Mouse (Mus musculus): ENCODE data around the gene Crebrf. TPM values are rescaled to one million over a fixed set of nuclear protein-coding genes. Genes with fewer than 3 reads are reported as not detected.
A peak's percentile ranks its signal among the peaks of the same experiment; 100 is the strongest.

Crebrf gene
- polyA plus RNA-seq (2012): 1.6 and 1.7 TPM in 2 replicates

DNA sequence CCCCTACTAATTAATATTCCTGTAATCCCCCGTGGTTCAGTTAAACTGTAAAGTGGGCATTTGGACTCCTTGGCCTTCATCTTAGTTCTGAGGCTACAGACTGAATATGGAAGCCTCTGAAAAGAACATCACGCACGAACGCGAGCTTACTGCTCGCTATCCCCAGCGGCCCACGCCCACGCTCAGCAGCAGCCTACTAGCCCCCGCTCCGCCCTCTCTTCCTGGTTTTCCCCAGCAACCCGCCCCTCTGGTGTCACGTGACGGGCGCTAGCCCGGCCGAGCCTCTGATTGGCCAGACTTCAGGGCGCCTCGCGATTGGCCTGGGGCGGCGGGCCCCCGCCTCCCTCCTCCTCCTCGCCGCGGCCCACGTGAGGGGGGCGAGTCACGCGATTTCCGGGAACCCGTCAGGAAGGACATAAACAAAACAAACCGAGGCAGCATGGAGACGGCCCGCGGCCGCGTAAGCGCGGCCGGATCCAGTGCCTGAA lies at the start of gene Crebrf:
TSS of gene Crebrf (plus strand) at position 380 of the 488 bp plus-strand sequence.
- no peak for TF ChIP-seq GATA1 (IDR thresholded peaks at IDR 0.05; ENCODE audit: low read length)

DNA sequence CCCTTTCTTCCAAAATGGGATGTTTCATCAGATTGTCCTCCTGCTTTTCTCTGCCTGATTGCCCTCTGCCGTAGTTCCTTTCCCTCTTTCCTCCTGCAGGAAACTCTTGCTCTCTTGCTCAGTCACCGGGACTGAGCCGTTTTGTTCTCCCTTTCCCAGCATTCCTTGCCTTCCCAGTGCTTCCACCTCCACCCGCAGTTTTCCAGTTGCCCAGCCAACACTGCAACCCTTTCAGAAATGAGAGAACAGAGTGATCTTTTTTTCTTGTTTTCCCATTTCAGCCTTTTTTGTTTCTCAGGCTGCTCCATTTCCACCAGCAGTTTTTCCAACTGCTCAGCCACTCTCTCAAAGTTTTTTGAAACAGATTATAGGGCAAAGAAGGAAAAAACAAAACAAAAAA lies 44.2 kb upstream of the Crebrf start:
- TF ChIP-seq GATA1 (IDR thresholded peaks at IDR 0.05; ENCODE audit: low read length): no peak

DNA sequence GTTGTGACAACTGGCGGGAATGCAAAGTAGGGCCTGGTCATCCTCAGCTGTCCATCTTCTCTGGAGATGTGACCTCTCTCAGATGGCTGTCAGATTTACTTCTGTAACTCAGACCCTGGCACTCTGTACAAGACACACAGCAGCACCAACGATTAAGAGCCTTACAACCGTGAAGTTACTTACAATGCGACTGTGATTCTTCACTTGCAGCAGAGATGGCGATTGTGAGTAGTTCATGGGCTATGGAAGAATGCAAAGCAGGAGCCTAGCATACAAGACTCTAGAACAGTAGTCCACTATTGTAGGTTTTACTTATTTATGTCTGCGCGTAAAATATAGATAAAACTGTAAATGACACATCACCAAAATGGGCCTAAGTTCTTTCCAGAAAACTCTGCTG lies 39.6 kb upstream of the Crebrf start:
- TF ChIP-seq GATA1 (IDR thresholded peaks at IDR 0.05; ENCODE audit: low read length): no peak

DNA sequence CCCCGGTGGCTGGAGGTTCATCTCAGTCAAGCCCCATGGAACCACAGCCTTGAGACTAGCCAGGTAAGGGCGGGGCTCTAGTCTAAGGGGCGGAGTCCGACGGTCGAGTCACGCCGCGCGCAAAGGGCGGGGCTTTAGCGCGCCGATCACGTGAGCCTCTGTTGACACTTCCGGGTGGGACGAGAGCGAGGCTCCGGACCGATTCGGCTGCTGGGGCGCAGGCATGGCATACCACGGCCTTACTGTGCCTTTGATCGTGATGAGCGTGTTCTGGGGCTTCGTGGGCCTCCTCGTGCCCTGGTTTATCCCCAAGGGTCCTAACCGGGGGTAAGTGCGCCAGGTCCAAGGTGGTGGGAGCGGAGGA lies 39.2 kb upstream of the Crebrf start:
- TF ChIP-seq GATA1 (IDR thresholded peaks at IDR 0.05; ENCODE audit: low read length): no peak

DNA sequence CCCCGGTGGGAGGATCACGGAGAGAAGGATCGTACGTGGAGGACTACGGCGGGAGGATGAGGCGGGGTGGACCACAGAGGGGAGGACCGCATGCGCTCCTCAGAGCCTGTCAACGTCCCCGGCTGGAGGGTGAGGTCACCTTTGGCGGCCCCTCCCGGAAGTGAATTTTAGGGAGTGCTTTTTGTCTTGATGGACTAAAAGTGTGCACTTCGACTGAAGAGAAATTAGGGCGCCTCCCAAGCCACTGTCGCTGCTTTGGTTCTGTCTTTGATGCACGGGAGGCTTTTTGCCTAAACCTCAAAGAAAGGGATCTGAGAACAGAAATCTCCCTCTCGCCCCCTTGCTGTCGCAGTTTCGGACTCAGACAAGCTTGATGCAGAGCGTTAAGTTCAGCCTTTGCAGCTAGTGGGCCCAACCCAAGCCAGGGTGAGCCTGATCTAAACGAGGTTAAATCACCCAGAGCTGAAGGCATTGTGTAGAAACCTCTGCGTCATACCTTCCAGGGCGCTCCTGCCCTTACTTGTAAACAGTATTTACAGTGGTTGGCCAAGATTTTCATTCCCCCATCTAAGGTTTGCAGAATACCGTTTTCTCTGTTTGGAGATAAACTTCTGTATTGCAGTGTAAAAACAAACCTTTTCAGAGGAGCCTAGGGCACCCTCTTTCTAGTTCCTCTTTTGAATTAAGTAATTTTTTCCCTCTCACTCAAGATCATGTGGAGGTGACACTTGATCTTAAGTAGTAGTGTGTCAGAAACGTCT lies 38.7 kb upstream of the Crebrf start:
- TF ChIP-seq GATA1 (IDR thresholded peaks at IDR 0.05; ENCODE audit: low read length): no peak

DNA sequence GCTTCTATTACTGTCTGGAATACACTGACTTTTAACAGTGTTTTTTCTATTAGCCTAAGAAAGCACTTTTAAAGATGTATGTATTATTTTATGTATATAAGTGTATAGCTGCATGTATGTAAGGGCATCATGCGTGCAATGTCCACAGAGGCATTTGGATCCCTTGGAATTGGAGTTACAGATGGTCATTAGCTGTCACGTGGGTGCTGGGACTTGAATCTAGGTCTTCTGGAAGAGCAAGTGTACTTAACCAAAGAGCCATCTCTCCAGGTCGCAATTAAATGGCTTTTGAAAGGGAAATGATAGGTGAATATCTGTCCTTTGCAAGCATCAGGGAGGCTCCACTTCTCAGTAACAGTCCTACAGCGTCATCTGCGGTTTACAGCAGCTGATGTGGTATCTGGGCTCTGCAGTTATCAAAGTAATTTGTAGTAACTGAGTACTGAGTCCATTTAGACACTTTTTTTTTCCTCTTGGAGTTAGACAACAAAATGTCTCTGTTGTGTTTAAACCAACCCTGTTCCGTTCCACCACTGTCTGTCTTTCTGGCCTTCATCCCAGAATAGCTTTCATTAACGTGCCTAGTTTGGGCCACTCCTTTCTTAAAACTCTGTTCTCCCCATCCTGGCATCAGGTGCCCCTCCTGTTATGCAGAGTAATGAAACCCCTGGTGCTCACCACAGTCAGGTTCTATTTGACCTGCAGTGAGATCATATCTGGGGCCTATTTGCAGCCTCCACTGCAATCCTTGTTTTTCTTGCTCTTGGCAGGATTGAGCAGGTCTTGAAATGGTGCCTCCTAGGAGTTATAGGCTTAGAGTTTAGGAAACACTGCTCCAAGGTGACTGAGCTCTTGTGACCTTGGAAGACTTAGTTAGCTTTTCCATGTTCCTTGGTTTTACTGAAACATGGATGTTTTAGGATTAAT lies 37.5 kb upstream of the Crebrf start:
- peak; percentile 86 for TF ChIP-seq GATA1 (IDR thresholded peaks at IDR 0.05; ENCODE audit: low read length)

DNA sequence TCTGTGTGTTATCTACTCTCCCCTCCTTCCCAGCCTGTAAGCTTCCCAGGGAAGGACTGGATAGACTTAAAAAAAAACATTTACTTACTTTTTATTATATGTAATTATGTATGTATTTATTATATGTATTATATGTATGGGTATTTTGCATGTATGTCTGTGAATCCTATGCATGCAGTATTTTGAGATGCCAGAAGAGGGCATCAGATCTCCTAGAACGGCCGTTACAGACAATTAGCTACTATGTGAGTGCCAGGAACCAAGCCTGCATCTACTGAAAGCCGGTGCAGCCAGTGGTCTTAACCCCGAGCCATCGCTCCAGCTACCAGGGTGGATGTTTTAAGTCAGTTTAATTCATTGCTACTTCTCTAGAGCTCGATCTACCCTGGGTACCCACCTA lies 34.2 kb upstream of the Crebrf start:
- no peak for TF ChIP-seq GATA1 (IDR thresholded peaks at IDR 0.05; ENCODE audit: low read length)

DNA sequence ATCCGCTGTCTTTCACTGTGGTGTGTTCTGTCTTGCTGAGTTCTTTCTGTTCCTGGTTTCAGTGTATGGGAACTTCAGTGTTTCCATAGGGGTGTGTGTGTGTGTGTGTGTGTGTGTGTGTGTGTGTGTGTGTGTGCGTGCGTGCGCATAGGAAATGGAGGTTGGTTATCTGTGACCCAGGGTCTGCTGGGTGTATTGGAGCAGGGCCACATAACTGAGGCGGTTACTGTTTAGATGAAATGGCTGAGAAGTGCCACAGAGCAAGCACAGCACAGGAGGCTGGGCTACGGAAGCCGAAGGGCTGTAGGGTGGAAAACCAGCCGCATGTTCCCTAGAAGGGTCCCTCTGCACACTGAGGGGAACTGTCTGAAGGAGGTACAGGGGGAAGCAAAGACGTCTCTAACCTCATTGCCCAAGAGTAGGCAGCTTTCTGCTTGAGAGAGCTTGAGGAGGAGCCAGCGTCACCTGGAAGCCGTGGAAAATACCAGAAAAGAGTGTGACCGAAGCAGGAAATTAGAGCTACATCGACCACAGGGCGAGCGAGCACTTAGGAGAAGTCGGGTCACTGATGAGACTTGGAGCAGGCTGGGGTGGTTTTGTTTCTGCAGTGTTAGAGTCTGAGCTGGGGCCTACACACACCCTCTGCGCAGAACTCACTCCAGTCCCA lies 29.0 kb upstream of the Crebrf start:
- TF ChIP-seq GATA1 (IDR thresholded peaks at IDR 0.05; ENCODE audit: low read length): no peak

DNA sequence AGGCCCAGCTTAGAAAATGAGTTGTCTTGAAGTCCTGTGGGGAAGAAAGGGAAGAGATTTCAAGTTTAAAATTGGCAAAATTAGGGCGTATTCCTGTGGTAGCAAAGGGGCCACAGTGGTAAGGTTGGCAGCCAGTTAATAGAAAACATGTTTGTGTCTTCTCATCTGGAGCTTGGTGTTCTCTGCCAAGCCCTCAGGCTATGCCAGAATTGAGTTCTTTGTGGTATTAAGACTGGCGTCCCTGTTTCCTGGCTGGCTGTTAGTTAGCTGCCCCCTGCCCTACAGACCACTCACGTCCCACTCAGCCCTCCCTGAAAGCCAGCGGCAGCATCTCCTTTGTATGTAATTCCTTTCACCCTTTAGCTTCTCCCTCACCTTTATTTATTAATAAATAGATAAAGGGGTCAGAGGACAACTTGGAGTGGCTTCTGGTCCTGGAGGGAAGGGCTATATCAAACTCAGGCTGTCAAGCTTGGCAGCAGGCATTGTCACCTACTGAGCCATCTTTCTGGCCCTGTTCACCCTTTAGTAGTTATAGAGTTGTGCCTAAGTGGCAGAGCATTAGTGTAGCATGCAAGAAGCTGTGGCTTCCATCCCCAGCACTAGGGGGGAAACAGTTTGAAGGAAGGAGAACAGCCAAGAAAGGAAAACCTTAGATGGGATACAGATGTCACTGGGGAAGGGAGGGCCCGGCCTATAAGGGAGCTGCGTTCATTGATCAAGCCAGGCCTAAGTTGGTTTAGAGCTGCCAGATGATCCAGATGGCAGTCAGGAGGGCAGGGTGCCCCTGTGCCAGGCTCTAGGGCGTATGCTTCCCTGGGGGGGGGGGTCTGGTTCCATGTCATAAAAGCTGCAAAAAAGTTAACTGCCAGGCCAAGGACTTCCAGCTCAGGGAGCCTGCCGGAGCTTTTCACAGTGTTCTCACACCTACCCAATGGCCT lies 26.4 kb upstream of the Crebrf start:
- TF ChIP-seq GATA1 (IDR thresholded peaks at IDR 0.05; ENCODE audit: low read length): no peak

DNA sequence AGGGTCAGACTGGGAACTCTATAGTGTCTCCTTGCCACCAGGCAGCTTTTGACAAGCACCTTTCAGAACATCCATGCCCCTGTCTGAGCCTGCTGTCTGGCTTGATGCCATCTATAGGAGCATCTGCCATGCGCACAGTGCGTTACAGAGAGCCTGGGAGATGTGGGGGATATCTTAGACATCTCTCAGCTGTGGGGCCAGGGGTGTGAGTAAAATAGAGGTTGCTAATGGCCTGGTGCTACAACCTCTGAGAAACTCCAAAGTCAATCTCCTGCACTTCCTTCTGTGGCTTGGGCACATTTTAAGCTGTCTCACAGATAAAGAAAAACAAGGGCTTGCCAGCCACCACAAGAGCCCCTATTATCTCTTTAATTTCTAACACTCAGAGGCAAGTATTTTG lies 25.6 kb upstream of the Crebrf start:
- no peak for TF ChIP-seq GATA1 (IDR thresholded peaks at IDR 0.05; ENCODE audit: low read length)

DNA sequence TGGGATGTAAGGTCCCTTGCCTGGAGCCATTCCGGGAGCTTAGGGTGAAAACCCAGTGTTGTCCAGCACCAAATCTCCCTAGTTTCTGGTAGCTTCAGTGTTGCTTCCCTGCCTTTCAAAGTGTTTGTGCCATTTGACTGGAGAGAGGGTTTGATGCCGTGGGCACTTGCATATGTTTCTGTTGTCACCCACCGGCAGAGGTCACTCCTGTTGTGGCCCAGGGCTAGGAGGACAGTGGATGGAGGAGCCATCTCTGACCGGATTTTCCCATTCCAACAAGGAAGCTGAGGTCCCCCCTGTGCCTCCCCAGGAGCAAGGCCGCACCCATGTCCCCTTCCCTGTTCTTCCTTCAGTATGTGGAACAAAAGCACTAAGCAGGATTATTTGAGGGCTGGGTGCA lies 25.2 kb upstream of the Crebrf start:
- TF ChIP-seq GATA1 (IDR thresholded peaks at IDR 0.05; ENCODE audit: low read length): no peak

DNA sequence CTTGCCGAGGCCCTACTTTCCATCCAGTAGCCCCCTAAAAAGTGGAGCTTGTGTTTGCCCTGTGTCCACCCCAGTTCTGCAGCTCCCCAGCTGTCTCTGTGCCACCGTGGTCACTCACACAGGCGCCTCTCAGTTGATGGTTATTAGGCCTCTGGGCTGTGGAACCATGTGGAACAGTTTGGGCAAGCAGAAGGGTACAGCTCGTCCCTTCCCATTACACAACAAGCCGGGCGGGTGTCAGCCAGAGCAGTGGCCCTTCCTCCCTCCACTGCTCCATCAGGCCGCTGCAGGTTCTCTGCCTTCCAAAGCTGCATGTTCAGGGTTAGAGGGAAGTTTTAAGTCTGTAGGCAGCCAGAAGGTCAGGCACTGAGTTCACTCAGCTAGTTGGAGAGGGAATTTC lies 24.3 kb upstream of the Crebrf start:
- TF ChIP-seq GATA1 (IDR thresholded peaks at IDR 0.05; ENCODE audit: low read length): no peak

DNA sequence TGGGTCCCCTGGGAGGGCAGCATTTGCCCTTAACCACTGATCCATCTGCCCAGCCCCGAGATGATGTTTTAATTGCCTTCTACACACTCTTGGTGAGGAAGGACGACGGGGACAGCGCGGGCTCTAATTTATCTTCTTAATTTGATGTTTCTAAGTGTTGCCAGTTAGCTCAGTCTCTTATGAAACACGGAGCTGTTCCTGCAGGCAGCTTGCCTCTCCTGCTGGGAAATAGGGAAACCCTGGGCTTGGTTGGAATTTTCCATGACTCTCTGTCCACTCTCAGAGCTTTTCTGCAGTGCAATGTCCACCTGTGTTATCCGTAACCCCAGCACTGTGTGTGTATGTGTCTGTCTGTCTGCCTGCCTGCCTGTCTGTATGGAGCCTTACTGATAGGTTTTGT lies 22.0 kb upstream of the Crebrf start:
- no peak for TF ChIP-seq GATA1 (IDR thresholded peaks at IDR 0.05; ENCODE audit: low read length)

DNA sequence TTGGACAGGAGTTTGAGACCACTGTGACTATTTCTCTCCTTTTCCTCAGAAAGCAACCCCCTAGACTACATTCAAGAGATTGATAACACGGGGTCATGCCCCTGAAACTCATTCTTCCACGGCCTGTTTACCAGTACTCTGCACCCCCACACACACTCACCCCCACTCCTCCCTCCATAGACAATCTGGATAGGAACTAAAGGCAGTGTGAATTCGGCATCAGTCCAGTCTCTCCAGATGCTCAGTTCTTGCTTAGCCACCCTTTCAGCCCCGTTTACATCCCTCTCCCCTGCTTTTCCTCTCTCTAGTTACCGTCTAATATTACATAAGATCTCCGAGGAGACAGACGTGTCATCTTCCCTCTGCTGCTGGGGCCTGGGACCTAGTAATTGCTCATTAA lies 21.3 kb upstream of the Crebrf start:
- TF ChIP-seq GATA1 (IDR thresholded peaks at IDR 0.05; ENCODE audit: low read length): no peak

DNA sequence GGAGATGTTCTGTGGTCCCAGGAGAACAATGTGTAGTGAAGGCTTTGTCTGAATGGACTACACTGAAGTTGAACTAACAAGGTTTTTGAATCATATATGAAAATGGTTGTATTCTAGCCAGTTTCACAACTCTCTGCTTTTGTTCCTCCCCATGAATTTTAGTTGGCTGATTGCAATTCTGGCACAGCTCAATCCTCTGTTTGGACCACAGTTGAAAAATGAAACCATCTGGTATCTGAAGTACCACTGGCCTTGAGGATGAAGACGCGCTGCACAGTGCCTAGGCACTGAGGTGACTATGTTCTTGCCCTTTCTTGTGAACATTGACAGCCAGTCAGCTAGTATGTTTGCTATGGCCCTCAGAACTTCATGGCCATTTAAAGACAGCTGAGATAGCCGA lies 20.3 kb upstream of the Crebrf start:
- TF ChIP-seq GATA1 (IDR thresholded peaks at IDR 0.05; ENCODE audit: low read length): no peak
